Mouse (Mus musculus): ENCODE measurements around the gene Krtap31-2. TPM values are rescaled to one million over a fixed set of nuclear protein-coding genes. Genes with fewer than 3 reads are reported as not detected.

Gene Krtap31-2
- polyA plus RNA-seq, 1 experiment from 2014 or later: not detected

DNA sequence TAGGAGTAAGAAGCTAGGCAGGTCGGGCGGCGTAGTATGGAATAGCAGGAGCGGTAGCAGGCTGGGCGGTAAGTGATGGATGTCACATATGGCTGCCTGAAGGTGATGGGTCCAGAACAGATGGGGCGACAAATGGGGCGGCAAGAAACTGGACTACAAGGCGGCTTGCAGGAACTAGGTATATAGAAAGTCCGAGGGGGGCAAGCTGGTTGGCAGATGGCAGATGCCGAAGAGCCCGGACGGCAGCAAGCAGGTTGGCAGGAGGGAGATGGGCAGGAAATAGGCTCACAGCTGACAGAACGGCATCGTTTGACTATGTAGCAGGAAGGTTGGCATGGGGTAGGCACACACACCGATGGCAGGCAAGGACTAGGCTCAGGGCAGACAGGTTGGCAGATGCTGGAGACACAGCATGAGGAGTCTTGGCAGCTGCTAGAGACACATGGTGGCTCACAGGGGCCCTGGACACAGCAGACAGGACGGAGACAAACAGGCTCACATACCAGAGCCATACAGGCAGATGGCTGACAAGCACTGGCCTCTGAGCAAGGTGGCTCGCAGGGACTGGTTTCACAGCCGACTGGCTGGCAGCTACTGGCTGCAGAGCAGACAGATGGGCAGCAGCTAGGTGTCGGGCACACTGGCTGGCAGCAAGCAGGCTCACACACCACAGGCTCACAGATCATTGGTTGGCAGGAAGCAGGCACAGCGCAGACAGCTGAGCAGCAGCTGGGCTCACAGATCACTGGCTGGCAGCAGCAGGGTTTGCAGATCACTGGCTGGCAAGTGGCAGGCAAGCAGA, 49.4 kb downstream of the Krtap31-2 start:
- no peaks in the 10 kb centered on the region for H3K27me3 ChIP-seq (replicated peaks; ENCODE audit: control insufficient read depth, insufficient read depth, low read length)
- no peaks in the 10 kb centered on the region for H3K36me3 ChIP-seq (ENCODE audit: control insufficient read depth, insufficient read depth, low read length)
- H3K4me3 ChIP-seq (ENCODE audit: low read length): no peak overlapping the region
- no peak overlapping the region for H3K27ac ChIP-seq (ENCODE audit: low read length)
- no peaks in the 10 kb centered on the region for H3K9me3 ChIP-seq (ENCODE audit: control insufficient read depth, low read length)
- H3K9ac ChIP-seq (ENCODE audit: low read depth, low read length): no peak overlapping the region
- H3K4me1 ChIP-seq (ENCODE audit: control insufficient read depth, insufficient read depth, low read length): no peaks in the 10 kb centered on the region
- ATAC-seq: no peak
- H3K4me2 ChIP-seq (ENCODE audit: low read depth, low read length): no peak overlapping the region
- 78% methylated on average over 20 of the region's 20 CpGs for WGBS

DNA sequence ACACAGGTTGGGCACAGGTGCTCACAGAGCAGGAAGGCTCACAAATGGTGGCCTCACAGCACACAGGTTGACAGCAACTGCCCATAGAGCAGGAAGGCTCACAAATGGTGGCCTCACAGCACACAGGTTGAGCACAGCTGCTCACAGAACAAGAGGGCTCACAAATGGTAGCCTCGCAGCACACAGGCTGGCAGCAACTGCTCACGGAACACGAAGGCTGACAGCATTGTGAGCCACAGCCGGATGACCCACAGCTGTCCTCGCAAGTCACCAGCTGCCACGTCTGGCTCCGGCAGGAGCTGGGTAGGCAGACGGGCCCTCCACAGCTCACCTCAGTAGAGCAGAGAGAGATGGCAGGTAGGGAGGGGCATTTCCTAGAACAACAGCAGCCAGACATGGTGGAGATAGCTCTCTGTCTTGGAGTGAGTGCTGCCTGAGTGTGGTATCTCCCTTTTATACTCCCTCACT, 50.1 kb downstream of the Krtap31-2 start, which contains the start of gene Krtap16-1:
TSS of gene Krtap16-1 (minus strand) at position 418 of the 468 bp plus-strand sequence.
- Histone ChIP-seq H3K9ac (ENCODE audit: low read depth, low read length) (no peak within 1 kb of the TSS), H3K27ac (ENCODE audit: low read length) (no peak within 1 kb of the TSS), H3K4me1 (ENCODE audit: control insufficient read depth, insufficient read depth, low read length) (no peaks in the 10 kb centered on the region), H3K4me3 (ENCODE audit: low read length) (no peak within 1 kb of the TSS), H3K27me3 (replicated peaks; ENCODE audit: control insufficient read depth, insufficient read depth, low read length) (no peaks in the 10 kb centered on the region), H3K36me3 (ENCODE audit: control insufficient read depth, insufficient read depth, low read length) (no peaks in the 10 kb centered on the region), H3K9me3 (ENCODE audit: control insufficient read depth, low read length) (no peaks in the 10 kb centered on the region), H3K4me2 (ENCODE audit: low read depth, low read length) (no peak within 1 kb of the TSS)
- 79% methylated on average over 8 of the region's 8 CpGs for WGBS
- ATAC-seq: no peak

Other genes with a start within 250 kb of the Krtap31-2 start
- gene Gm14190, start 245.6 kb upstream of the Krtap31-2 start, polyA plus RNA-seq (2015; fragmentation: Nextera tagmentation; extraction: Ambion mirVana): not detected in 2 replicates
- not detected in 2 replicates for gene Gm14180, start 202.0 kb upstream of the Krtap31-2 start, polyA plus RNA-seq (2015; fragmentation: Nextera tagmentation; extraction: Ambion mirVana)
- gene Gm11595, start 163.4 kb upstream of the Krtap31-2 start, polyA plus RNA-seq (2015; fragmentation: Nextera tagmentation; extraction: Ambion mirVana): not detected in 2 replicates
- gene Krtap4-8, start 155.6 kb upstream of the Krtap31-2 start, polyA plus RNA-seq (2015; fragmentation: Nextera tagmentation; extraction: Ambion mirVana): not detected in 2 replicates
- gene Krtap4-9, start 151.1 kb upstream of the Krtap31-2 start, polyA plus RNA-seq (2015; fragmentation: Nextera tagmentation; extraction: Ambion mirVana): not detected in 2 replicates
- not detected in 2 replicates for gene Gm11596, start 142.8 kb upstream of the Krtap31-2 start, polyA plus RNA-seq (2015; fragmentation: Nextera tagmentation; extraction: Ambion mirVana)
- gene Gm11569, start 137.4 kb upstream of the Krtap31-2 start, polyA plus RNA-seq (2015; fragmentation: Nextera tagmentation; extraction: Ambion mirVana): not detected in 2 replicates
- not detected in 2 replicates for gene Gm11554, start 131.8 kb upstream of the Krtap31-2 start, polyA plus RNA-seq (2015; fragmentation: Nextera tagmentation; extraction: Ambion mirVana)
- not detected in 2 replicates for gene Krtap4-13, start 126.4 kb upstream of the Krtap31-2 start, polyA plus RNA-seq (2015; fragmentation: Nextera tagmentation; extraction: Ambion mirVana)
- not detected in 2 replicates for gene Gm11564, start 120.6 kb upstream of the Krtap31-2 start, polyA plus RNA-seq (2015; fragmentation: Nextera tagmentation; extraction: Ambion mirVana)
- not detected in 2 replicates for gene 2300003K06Rik, start 98.2 kb upstream of the Krtap31-2 start, polyA plus RNA-seq (2015; fragmentation: Nextera tagmentation; extraction: Ambion mirVana)
- gene Krtap4-16, start 84.7 kb upstream of the Krtap31-2 start, polyA plus RNA-seq (2015; fragmentation: Nextera tagmentation; extraction: Ambion mirVana): not detected in 2 replicates
- not detected in 2 replicates for gene Gm11568, start 78.4 kb upstream of the Krtap31-2 start, polyA plus RNA-seq (2015; fragmentation: Nextera tagmentation; extraction: Ambion mirVana)
- gene Gm11559, start 71.8 kb upstream of the Krtap31-2 start, polyA plus RNA-seq (2015; fragmentation: Nextera tagmentation; extraction: Ambion mirVana): not detected in 2 replicates
- gene Krtap9-1, start 62.9 kb upstream of the Krtap31-2 start, polyA plus RNA-seq (2015; fragmentation: Nextera tagmentation; extraction: Ambion mirVana): not detected in 2 replicates
- not detected in 2 replicates for gene Gm11567, start 57.1 kb upstream of the Krtap31-2 start, polyA plus RNA-seq (2015; fragmentation: Nextera tagmentation; extraction: Ambion mirVana)
- not detected in 2 replicates for gene Krtap31-1, start 28.4 kb upstream of the Krtap31-2 start, polyA plus RNA-seq (2015; fragmentation: Nextera tagmentation; extraction: Ambion mirVana)
- not detected in 2 replicates for gene Gm11565, start 21.5 kb upstream of the Krtap31-2 start, polyA plus RNA-seq (2015; fragmentation: Nextera tagmentation; extraction: Ambion mirVana)
- gene Krtap9-5, start 12.2 kb downstream of the Krtap31-2 start, polyA plus RNA-seq (2015; fragmentation: Nextera tagmentation; extraction: Ambion mirVana): not detected in 2 replicates
- gene Krtap29-1, start 42.8 kb downstream of the Krtap31-2 start, polyA plus RNA-seq (2015; fragmentation: Nextera tagmentation; extraction: Ambion mirVana): not detected in 2 replicates
- not detected in 2 replicates for gene Krtap16-1, start 50.3 kb downstream of the Krtap31-2 start, polyA plus RNA-seq (2015; fragmentation: Nextera tagmentation; extraction: Ambion mirVana)
- not detected in 2 replicates for gene Krtap17-1, start 57.7 kb downstream of the Krtap31-2 start, polyA plus RNA-seq (2015; fragmentation: Nextera tagmentation; extraction: Ambion mirVana)
- not detected in 2 replicates for gene Krt33a, start 79.9 kb downstream of the Krtap31-2 start, polyA plus RNA-seq (2015; fragmentation: Nextera tagmentation; extraction: Ambion mirVana)
- not detected in 2 replicates for gene Krt33b, start 93.6 kb downstream of the Krtap31-2 start, polyA plus RNA-seq (2015; fragmentation: Nextera tagmentation; extraction: Ambion mirVana)
- not detected in 2 replicates for gene Krt34, start 105.3 kb downstream of the Krtap31-2 start, polyA plus RNA-seq (2015; fragmentation: Nextera tagmentation; extraction: Ambion mirVana)
- gene Krt31, start 114.3 kb downstream of the Krtap31-2 start, polyA plus RNA-seq (2015; fragmentation: Nextera tagmentation; extraction: Ambion mirVana): not detected in 2 replicates
- not detected in 2 replicates for gene Krt32, start 151.9 kb downstream of the Krtap31-2 start, polyA plus RNA-seq (2015; fragmentation: Nextera tagmentation; extraction: Ambion mirVana)
- gene Krt35, start 159.9 kb downstream of the Krtap31-2 start, polyA plus RNA-seq (2015; fragmentation: Nextera tagmentation; extraction: Ambion mirVana): 0.07 and 0.12 TPM in 2 replicates
- 0.10 TPM in 1 of 2 replicates, not detected in the other for gene Krt36, start 169.3 kb downstream of the Krtap31-2 start, polyA plus RNA-seq (2015; fragmentation: Nextera tagmentation; extraction: Ambion mirVana)
- gene Krt13, start 185.3 kb downstream of the Krtap31-2 start, polyA plus RNA-seq (2015; fragmentation: Nextera tagmentation; extraction: Ambion mirVana): 0.29 TPM in 1 of 2 replicates, not detected in the other
- gene Krt15, start 199.6 kb downstream of the Krtap31-2 start, polyA plus RNA-seq (2015; fragmentation: Nextera tagmentation; extraction: Ambion mirVana): 2.2 and 4.5 TPM in 2 replicates
- 884 and 955 TPM in 2 replicates for gene Krt19, start 212.4 kb downstream of the Krtap31-2 start, polyA plus RNA-seq (2015; fragmentation: Nextera tagmentation; extraction: Ambion mirVana)